Mouse (Mus musculus): ENCODE measurements around the gene Zbtb16.

DNA sequence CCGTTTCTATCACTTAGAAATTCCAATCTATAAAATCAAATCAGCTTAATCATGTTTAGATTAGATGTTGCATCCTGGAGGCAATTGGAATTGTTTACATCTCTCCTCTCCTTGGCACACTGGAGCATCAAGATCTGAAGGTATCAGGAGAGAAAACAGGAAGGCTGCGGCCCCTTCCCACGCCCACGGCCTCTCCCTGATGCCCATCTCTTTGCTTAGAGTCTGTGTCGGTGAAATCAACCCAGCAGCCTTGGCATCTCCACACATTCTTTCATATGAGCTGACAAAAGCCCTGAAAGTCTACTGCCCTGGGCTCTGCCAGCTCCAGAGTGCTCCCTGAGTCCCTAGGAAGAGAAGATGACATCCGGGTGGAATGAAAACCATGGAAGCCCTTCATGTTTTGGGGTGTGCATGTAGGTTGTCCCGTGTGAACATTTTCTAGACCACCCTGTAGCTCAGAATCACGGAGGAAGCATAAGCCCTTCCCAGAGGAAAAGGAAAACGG, 48.1 kb downstream of the Zbtb16 start:
- TF ChIP-seq POLR2A (IDR thresholded peaks at IDR 0.05; ENCODE audit: low read depth, low read length): no peak
- no peak for TF ChIP-seq CTCF (IDR thresholded peaks at IDR 0.05; ENCODE audit: extremely low read depth, insufficient read length, insufficient replicate concordance, low read depth, low read length)
